Mouse (Mus musculus) kidney, adult 8-10 months (tissue): ENCODE measurements around the gene Zfp174.
"Not testable (repeated sequence)": the region's sequence is repeated elsewhere in the genome, so short reads cannot be mapped to it uniquely, and the experiment has no call there.

Experiments used
- DNase-seq, 2 experiments: peaks; one replicate each; pipeline ENCODE4 v3.0.0; 2022

Zfp174 gene

GRCm38 (mm10) chr16:3846711-3847518 is at the start of gene Zfp174:
Zfp174 (plus strand) TSS chr16:3847268.
- DNase-seq = peak; percentile 97 to 98

- DNase-seq = no peak
Measured at GRCm38 (mm10) chr16:3808176-3808575, 38.9 kb upstream of the Zfp174 start.

- not testable (repeated sequence) for DNase-seq
Measured at GRCm38 (mm10) chr16:3814667-3815066, 32.4 kb upstream of the Zfp174 start.

GRCm38 (mm10) chr16:3820202-3820601 is 26.9 kb upstream of the Zfp174 start:
- DNase-seq = no peak

GRCm38 (mm10) chr16:3828021-3828420 is 19.0 kb upstream of the Zfp174 start:
- DNase-seq = no peak

- DNase-seq = no peak
Measured at GRCm38 (mm10) chr16:3829727-3830126, 17.3 kb upstream of the Zfp174 start.

GRCm38 (mm10) chr16:3830588-3831109 is 16.4 kb upstream of the Zfp174 start, which contains the start of gene Olfr15:
Olfr15 (plus strand) TSS chr16:3830878.
- no peak for DNase-seq

GRCm38 (mm10) chr16:3835461-3835860 is 11.6 kb upstream of the Zfp174 start:
- DNase-seq = no peak

GRCm38 (mm10) chr16:3839157-3839885 is 7.7 kb upstream of the Zfp174 start:
- peak; percentile 14 to 23 for DNase-seq

- no peak for DNase-seq
Measured at GRCm38 (mm10) chr16:3842989-3843388, 4.1 kb upstream of the Zfp174 start.

- no peak for DNase-seq
Measured at GRCm38 (mm10) chr16:3843796-3844195, 3.3 kb upstream of the Zfp174 start.

GRCm38 (mm10) chr16:3847871-3848270 is 803 bp downstream of the Zfp174 start:
- no peak for DNase-seq

GRCm38 (mm10) chr16:3848416-3848815 is 1.3 kb downstream of the Zfp174 start:
- DNase-seq = no peak

- DNase-seq = not testable (repeated sequence)
Measured at GRCm38 (mm10) chr16:3851301-3851700, 4.2 kb downstream of the Zfp174 start.

GRCm38 (mm10) chr16:3852586-3852985 is 5.5 kb downstream of the Zfp174 start:
- no peak for DNase-seq

GRCm38 (mm10) chr16:3854437-3855182 is 7.5 kb downstream of the Zfp174 start:
- DNase-seq = no peak

- DNase-seq = no peak
Measured at GRCm38 (mm10) chr16:3855776-3856175, 8.7 kb downstream of the Zfp174 start.

GRCm38 (mm10) chr16:3859254-3859653 is 12.2 kb downstream of the Zfp174 start:
- DNase-seq = no peak

GRCm38 (mm10) chr16:3871815-3872214 is 24.7 kb downstream of the Zfp174 start:
- no peak for DNase-seq

- peak; percentile 91 to 93 for DNase-seq
Measured at GRCm38 (mm10) chr16:3872216-3873047, 25.4 kb downstream of the Zfp174 start, which contains the start of gene Naa60. Naa60 (plus strand) TSS chr16:3872375.

- DNase-seq = no peak
Measured at GRCm38 (mm10) chr16:3876346-3876745, 29.3 kb downstream of the Zfp174 start.
